Mouse (Mus musculus) MEL (cell line): ENCODE measurements around the gene Exoc4. TPM values are rescaled to one million over a fixed set of nuclear protein-coding genes. Genes with fewer than 3 reads are reported as not detected.

ENCODE experiments used
- DNase-seq: peaks from one replicate; pipeline ENCODE4 v3.0.0; 2011; ENCODE audit warnings: low read depth, low spot score
- H3K27ac ChIP-seq: 2 replicates; pipeline ENCODE4 v1.5.1; 2012; ENCODE audit warnings: low read depth, mild to moderate bottlenecking, control low read depth, low read length, moderate library complexity; ENCODE audit not compliant: control insufficient read depth
- H3K27me3 ChIP-seq, 2 experiments: fragments of 150-350 bp in 1 of 2; sonication (generic) in 1 of 2; 2 replicates each; pipeline ENCODE4 v1.6.1; 2012; ENCODE audit warnings: low read length in 2 of 2, mild to moderate bottlenecking in 2 of 2, improper control_type of control experiment in 1 of 2, moderate library complexity in 1 of 2; ENCODE audit not compliant: insufficient read depth in 2 of 2, control insufficient read depth in 1 of 2
- H3K36me3 ChIP-seq, 2 experiments: 2 replicates each; pipeline ENCODE4 v1.6.1; 2012 to 2014; ENCODE audit warnings: low read length in 2 of 2, improper control_type of control experiment in 1 of 2, inconsistent platforms in 1 of 2, mild to moderate bottlenecking in 1 of 2; ENCODE audit not compliant: insufficient read depth in 2 of 2, control insufficient read depth in 1 of 2
- H3K4me1 ChIP-seq, 2 experiments: fragments of 150-350 bp in 1 of 2; sonication (generic) in 1 of 2; 2 replicates each; pipeline ENCODE4 v1.6.1; 2012; ENCODE audit warnings: low read length in 2 of 2, improper control_type of control experiment in 1 of 2, mild to moderate bottlenecking in 1 of 2; ENCODE audit not compliant: insufficient read depth in 2 of 2, control insufficient read depth in 1 of 2
- H3K4me3 ChIP-seq, 2 experiments: fragments of 150-350 bp in 1 of 2; sonication (generic) in 1 of 2; 2 replicates each; pipeline ENCODE4 v1.5.1; 2012; ENCODE audit warnings: low read depth in 2 of 2, low read length in 2 of 2, mild to moderate bottlenecking in 2 of 2, moderate library complexity in 2 of 2, control low read depth in 1 of 2, improper control_type of control experiment in 1 of 2; ENCODE audit not compliant: control insufficient read depth in 1 of 2, insufficient read depth in 1 of 2
- H3K79me2 ChIP-seq: 2 replicates; pipeline ENCODE4 v1.6.1; 2012; ENCODE audit warnings: mild to moderate bottlenecking, low read length, moderate library complexity; ENCODE audit not compliant: control insufficient read depth, poor library complexity, insufficient read depth
- H3K9ac ChIP-seq: 2 replicates; pipeline ENCODE4 v1.6.1; 2012; ENCODE audit warnings: low read depth, mild to moderate bottlenecking, control low read depth, low read length, moderate library complexity; ENCODE audit not compliant: control insufficient read depth, poor library complexity, severe bottlenecking
- H3K9me3 ChIP-seq: fragments of 150-350 bp; sonication (generic); replicated peaks from 2 replicates; pipeline ENCODE4 v1.6.1; 2012; ENCODE audit warnings: mild to moderate bottlenecking, low read length, improper control_type of control experiment, moderate library complexity; ENCODE audit not compliant: insufficient read depth
- BHLHE40 ChIP-seq: IDR thresholded peaks from 2 replicates; pipeline ENCODE4 v1.6.1; 2012; ENCODE audit warnings: low read depth, mild to moderate bottlenecking, inconsistent platforms, low read length, improper control_type of control experiment, borderline replicate concordance
- CHD1 ChIP-seq: IDR thresholded peaks from 2 replicates; pipeline ENCODE4 v1.6.1; 2012; ENCODE audit warnings: low read depth, mild to moderate bottlenecking, inconsistent platforms, low read length, improper control_type of control experiment
- CHD2 ChIP-seq: IDR thresholded peaks from 2 replicates; pipeline ENCODE4 v1.6.1; 2011; ENCODE audit warnings: low read length, improper control_type of control experiment
- CTCF ChIP-seq, 3 experiments: IDR thresholded peaks in 2 of 3; conservative IDR thresholded peaks in 1 of 3; 2 replicates each; pipeline ENCODE4 v1.5.1; 2011 to 2012; ENCODE audit warnings: low read length in 3 of 3, low read depth in 2 of 3, mild to moderate bottlenecking in 2 of 3, improper control_type of control experiment in 1 of 3, inconsistent platforms in 1 of 3, mixed read lengths in 1 of 3, moderate library complexity in 1 of 3; ENCODE audit not compliant: control insufficient read depth in 1 of 3, insufficient read depth in 1 of 3, poor library complexity in 1 of 3, severe bottlenecking in 1 of 3
- GATA1 ChIP-seq: IDR thresholded peaks from 2 replicates; pipeline ENCODE4 v1.6.1; 2011; ENCODE audit warnings: low read depth, low read length, improper control_type of control experiment
- MAX ChIP-seq: IDR thresholded peaks from 2 replicates; pipeline ENCODE4 v1.6.1; 2011; ENCODE audit warnings: low read length, improper control_type of control experiment
- MAZ ChIP-seq: IDR thresholded peaks from 2 replicates; pipeline ENCODE4 v1.6.1; 2012; ENCODE audit warnings: low read depth, mild to moderate bottlenecking, inconsistent platforms, low read length, improper control_type of control experiment
- MYB ChIP-seq: IDR thresholded peaks from 2 replicates; pipeline ENCODE4 v1.6.1; 2011; ENCODE audit warnings: mild to moderate bottlenecking, low read depth, low read length, improper control_type of control experiment
- NELFE ChIP-seq: IDR thresholded peaks from 2 replicates; pipeline ENCODE4 v1.6.1; 2011; ENCODE audit warnings: low read depth, low read length, improper control_type of control experiment
- NRF1 ChIP-seq: IDR thresholded peaks from 2 replicates; pipeline ENCODE4 v1.6.1; 2014; ENCODE audit warnings: low read depth, mild to moderate bottlenecking, inconsistent platforms, low read length, improper control_type of control experiment, moderate library complexity; ENCODE audit not compliant: poor library complexity, insufficient read depth, severe bottlenecking
- POLR2AphosphoS5 ChIP-seq: IDR thresholded peaks from 2 replicates; pipeline ENCODE4 v1.6.1; 2012; ENCODE audit warnings: low read depth, borderline replicate concordance, mild to moderate bottlenecking, inconsistent platforms, low read length, moderate library complexity, mixed read lengths
- RAD21 ChIP-seq: IDR thresholded peaks from 2 replicates; pipeline ENCODE4 v1.6.1; 2011; ENCODE audit warnings: mild to moderate bottlenecking, low read depth, low read length, improper control_type of control experiment
- RCOR1 ChIP-seq: IDR thresholded peaks from 2 replicates; pipeline ENCODE4 v1.6.1; 2012; ENCODE audit warnings: low read depth, mild to moderate bottlenecking, inconsistent platforms, low read length, improper control_type of control experiment
- SIN3A ChIP-seq: IDR thresholded peaks from 2 replicates; pipeline ENCODE4 v1.6.1; 2012; ENCODE audit warnings: low read length, improper control_type of control experiment, inconsistent platforms
- TBP ChIP-seq: IDR thresholded peaks from 2 replicates; pipeline ENCODE4 v1.8.0; 2011; ENCODE audit warnings: low read depth, low read length, improper control_type of control experiment
- TCF12 ChIP-seq: IDR thresholded peaks from 2 replicates; pipeline ENCODE4 v1.6.1; 2014; ENCODE audit warnings: low read depth, mild to moderate bottlenecking, inconsistent platforms, low read length, improper control_type of control experiment, moderate library complexity
- USF1 ChIP-seq: IDR thresholded peaks from 2 replicates; pipeline ENCODE4 v1.6.1; 2014; ENCODE audit warnings: low read depth, mild to moderate bottlenecking, inconsistent platforms, low read length, improper control_type of control experiment, moderate library complexity
- USF2 ChIP-seq, 2 experiments: IDR thresholded peaks; 2 replicates each; pipeline ENCODE4 v1.6.1; 2011 to 2012; ENCODE audit warnings: improper control_type of control experiment in 2 of 2, low read length in 2 of 2, borderline replicate concordance in 1 of 2, inconsistent platforms in 1 of 2, low read depth in 1 of 2, mild to moderate bottlenecking in 1 of 2; ENCODE audit not compliant: insufficient read depth in 1 of 2
- ZC3H11A ChIP-seq: IDR thresholded peaks from 2 replicates; pipeline ENCODE4 v1.6.1; 2012; ENCODE audit warnings: low read depth, mild to moderate bottlenecking, inconsistent platforms, low read length, improper control_type of control experiment
- ZKSCAN1 ChIP-seq: IDR thresholded peaks from 2 replicates; pipeline ENCODE4 v1.6.1; 2012; ENCODE audit warnings: low read depth, mild to moderate bottlenecking, inconsistent platforms, low read length, improper control_type of control experiment, moderate library complexity
- polyA plus RNA-seq, 2 experiments: library from polyadenylated mRNA; stranded (reverse) in 1 of 2; unstranded in 1 of 2; fragments of >175 nt in 1 of 2; fragments of >200 nt in 1 of 2; gene quantifications; 2 replicates each; pipeline versions ENCODE4 v1.2.1 to v1.2.4; 2012; ENCODE audit warnings: low replicate concordance in 2 of 2, low read depth in 1 of 2; ENCODE audit not compliant: insufficient read length in 2 of 2, insufficient read depth in 1 of 2, missing spikeins in 1 of 2
- total RNA-seq: library from RNA; depleted of rRNA; stranded (reverse); fragments of 300-350 nt; gene quantifications from 2 replicates; pipeline ENCODE4 v1.2.3, GENCODE M21; 2012

The Exoc4 gene
- total and polyA plus RNA-seq, 3 experiments: 16.4 to 22.6 TPM; not detected in 1

DNA sequence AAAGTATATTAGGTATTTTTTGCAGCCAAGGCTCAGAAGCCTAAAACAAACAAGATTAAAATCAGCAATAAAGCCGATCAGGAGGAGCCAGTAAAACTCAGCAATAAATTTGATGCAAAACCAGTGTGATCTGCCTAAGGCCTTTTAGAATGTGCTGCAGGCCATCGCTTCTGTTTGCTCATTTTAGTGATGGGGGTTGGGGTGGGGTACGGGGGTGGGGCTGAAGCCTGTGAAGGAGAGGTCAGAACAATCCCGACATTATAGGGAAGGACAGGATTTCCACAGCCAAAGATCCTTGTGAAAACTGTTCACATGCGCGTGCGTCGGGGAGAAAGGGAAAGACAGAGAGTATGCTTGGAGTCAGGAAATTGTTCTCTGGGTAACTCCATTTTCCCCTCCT, 21.5 kb upstream of the Exoc4 start:
- H3K9ac ChIP-seq: no peak overlapping the region
- H3K4me3 ChIP-seq: no peak overlapping the region
- no peak for DNase-seq
- H3K4me1 ChIP-seq: no peaks in the 10 kb centered on the region
- TF ChIP-seq MAZ (no peak), NRF1 (no peak)
- H3K27me3 ChIP-seq: peaks cover 0 to 1% of the 10 kb centered on the region in 2 experiments; a peak in 1 of 4 replicates
- H3K79me2 ChIP-seq: no peaks in the 10 kb centered on the region
- no peak overlapping the region for H3K27ac ChIP-seq
- no peaks in the 10 kb centered on the region for H3K9me3 ChIP-seq
- no peaks in the 10 kb centered on the region for H3K36me3 ChIP-seq

- Histone ChIP-seq H3K4me3 (no peak overlapping the region), H3K9me3 (no peaks in the 10 kb centered on the region), H3K27ac (no peak overlapping the region), H3K27me3 (peaks cover 8 to 10% of the 10 kb centered on the region in 2 experiments; a peak in 3 of 4 replicates), H3K4me1 (no peaks in the 10 kb centered on the region), H3K79me2 (no peaks in the 10 kb centered on the region), H3K9ac (no peak overlapping the region), H3K36me3 (no peaks in the 10 kb centered on the region)
- DNase-seq: no peak
- TF ChIP-seq SIN3A: no peak
- TF ChIP-seq CHD1: no peak
- no peak for TF ChIP-seq RCOR1
- TF ChIP-seq USF1: no peak
- TF ChIP-seq TCF12: no peak
- no peak for TF ChIP-seq ZC3H11A
- TF ChIP-seq MAX: no peak
- no peak for TF ChIP-seq GATA1
- TF ChIP-seq TBP: no peak
- no peak for TF ChIP-seq ZKSCAN1
- no peak for TF ChIP-seq NRF1
- TF ChIP-seq CHD2: no peak
- TF ChIP-seq NELFE: no peak
- TF ChIP-seq POLR2AphosphoS5: no peak
- TF ChIP-seq USF2 (IDR thresholded peaks at IDR 0.05; ENCODE audit: borderline replicate concordance in 1 of 2, insufficient read depth in 1 of 2, low read depth in 1 of 2, low read length in 2 of 2): no peak
- no peak for TF ChIP-seq BHLHE40
- no peak for TF ChIP-seq RAD21
- no peak for TF ChIP-seq CTCF (IDR thresholded peaks at IDR 0.05 in 2 of 3, conservative IDR thresholded peaks at IDR 0.05 in 1 of 3; ENCODE audit: control insufficient read depth in 1 of 3, insufficient read depth in 1 of 3, low read depth in 2 of 3, low read length in 3 of 3, poor library complexity in 1 of 3, severe bottlenecking in 1 of 3)
- no peak for TF ChIP-seq MYB
Observed at GRCm38 (mm10) chr6:33241250-33241649, 7.6 kb upstream of the Exoc4 start.
